Mouse (Mus musculus): Measurements from ENCODE around the gene Denr.

The Denr gene

DNA sequence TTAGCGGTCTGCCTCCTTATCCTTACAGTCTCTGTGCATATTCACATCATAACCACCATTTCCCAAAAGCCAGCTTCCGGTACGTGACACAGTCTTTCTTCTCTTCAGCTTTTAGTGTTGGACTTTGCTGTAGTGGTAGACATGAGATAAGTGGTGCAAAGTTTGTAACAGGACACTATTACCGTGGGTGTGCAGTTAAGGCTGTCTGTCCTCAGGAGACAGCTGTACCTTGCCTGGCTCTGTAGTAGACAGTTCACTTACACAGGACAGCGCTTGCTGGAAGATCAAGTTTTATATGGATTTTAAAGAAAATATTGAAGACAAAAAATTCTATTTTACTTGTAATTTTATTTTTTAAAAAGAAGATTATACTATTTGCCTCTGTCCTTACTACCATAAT lies 61.5 kb downstream of the Denr start:
- DNase-seq (ENCODE audit: low read depth, low spot score) = no peak

- no peak for DNase-seq (ENCODE audit: low read depth, low spot score)
Measured at GRCm38 (mm10) chr5:123969216-123969615, 62.2 kb downstream of the Denr start.

DNA sequence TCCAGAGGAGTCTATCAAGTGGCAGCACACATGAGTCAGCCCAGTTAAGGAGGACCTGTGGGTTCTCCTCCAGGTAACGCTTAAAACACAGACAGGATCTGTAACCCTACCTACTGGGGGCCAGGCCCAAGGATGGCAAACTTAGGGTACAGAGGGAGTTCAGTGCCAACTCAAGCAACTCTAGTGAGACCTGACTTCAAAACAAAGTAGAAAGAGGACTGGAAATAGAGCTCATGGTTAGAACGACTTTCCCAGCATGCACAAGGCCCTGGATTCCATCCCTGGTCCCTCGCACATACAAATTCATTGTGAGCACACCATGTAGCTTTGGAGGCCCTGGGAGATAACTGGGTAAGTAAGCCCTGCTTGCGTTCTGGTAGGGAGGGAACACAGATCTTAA lies 63.6 kb downstream of the Denr start:
- no peak for DNase-seq (ENCODE audit: low read depth, low spot score)

- no peak for DNase-seq (ENCODE audit: low read depth, low spot score)
Measured at GRCm38 (mm10) chr5:123972453-123972852, 65.5 kb downstream of the Denr start.

DNA sequence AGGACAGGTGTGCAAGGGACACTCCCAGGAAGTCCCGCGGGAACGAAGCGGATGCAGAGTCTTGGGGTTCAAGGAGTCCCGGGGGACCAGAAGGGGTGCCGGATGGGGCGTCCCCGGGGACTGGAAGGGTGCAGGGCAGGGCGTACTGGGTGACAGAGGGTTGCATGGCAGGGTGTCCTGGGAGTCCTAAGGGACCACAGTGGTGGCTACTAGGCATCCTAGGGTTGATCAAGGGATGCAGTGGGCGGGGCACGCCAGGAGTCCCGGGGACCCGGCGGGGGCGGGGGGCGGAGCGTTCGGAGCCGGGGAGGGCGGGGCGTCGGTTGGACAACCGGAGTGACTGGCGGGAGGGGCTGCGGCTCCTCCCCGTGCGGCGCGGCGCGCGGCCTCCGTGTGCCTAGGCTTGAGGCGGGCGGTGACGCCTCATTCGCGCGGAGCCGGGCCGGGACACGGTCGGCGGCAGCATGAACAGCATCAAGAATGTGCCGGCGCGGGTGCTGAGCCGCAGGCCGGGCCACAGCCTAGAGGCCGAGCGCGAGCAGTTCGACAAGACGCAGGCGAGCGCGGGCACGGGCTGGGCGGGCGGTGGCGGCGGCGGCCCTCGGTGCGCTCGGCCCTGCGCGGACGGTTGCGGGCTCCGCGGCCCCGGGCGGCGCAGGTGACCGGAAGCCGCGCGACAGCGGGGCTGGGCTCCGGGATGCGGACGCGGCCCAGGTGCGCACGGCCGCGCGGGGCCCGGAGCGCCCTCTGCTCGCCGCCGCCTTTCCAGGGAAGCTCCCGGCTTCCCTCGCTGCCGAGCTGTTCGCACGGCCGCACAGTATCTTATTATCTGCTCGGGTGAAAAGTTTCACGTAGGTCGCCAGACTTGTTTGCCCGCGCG lies 66.6 kb downstream of the Denr start, which contains the start of gene Hip1r:
TSS of gene Hip1r (plus strand) at position 330 of the 880 bp plus-strand sequence.
- peak; percentile 65 for DNase-seq (ENCODE audit: low read depth, low spot score)

DNA sequence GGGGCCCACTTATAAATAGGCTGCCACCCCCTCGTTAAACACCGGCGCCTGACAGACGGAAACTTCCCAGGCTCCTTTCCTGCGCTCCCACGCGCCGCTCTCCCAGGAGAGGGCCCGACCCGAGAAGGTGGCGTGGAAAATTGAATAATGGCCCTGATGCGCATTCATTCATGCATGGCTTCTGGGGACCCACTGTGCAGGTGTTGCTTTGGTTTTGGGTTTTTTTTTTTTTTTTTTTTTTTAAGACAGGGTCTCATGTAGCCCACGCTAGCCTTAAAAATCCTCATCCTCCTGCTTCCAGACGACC lies 67.2 kb downstream of the Denr start:
- no peak for DNase-seq (ENCODE audit: low read depth, low spot score)

GRCm38 (mm10) chr5:123974616-123975111 lies 67.7 kb downstream of the Denr start:
- no peak for DNase-seq (ENCODE audit: low read depth, low spot score)

GRCm38 (mm10) chr5:123975668-123976180 lies 68.7 kb downstream of the Denr start:
- DNase-seq (ENCODE audit: low read depth, low spot score) = peak; percentile 62

- no peak for DNase-seq (ENCODE audit: low read depth, low spot score)
Measured at GRCm38 (mm10) chr5:123977231-123977630, 70.3 kb downstream of the Denr start.

DNA sequence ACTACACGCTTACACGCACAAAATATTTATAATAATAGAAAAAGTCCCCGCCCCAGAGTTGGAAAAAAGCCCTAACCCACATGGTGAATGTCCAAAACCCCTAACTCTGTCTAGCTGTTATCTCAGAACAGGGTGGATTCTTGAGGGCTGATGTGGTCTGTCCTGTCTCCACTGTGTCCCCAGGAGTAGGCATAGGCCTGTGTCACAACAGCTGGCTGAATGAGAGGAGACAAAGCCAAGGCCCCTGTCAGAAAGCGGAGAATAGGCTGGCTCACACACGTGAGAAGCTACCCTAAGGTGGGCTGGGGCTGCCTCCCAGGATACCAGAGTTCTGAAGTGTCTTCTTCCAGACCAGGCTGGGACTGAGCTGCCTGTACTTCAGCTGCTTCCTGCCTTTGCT lies 71.2 kb downstream of the Denr start:
- DNase-seq (ENCODE audit: low read depth, low spot score) = no peak
